Mouse (Mus musculus) thymus, postnatal 10 days (tissue): ENCODE data around the gene Aqp5.

Source experiments
- DNase-seq, 2 experiments: peaks; one replicate each; pipeline ENCODE4 v3.0.0; 2021; ENCODE audit warnings: low spot score in 2 of 2

The Aqp5 gene

DNA sequence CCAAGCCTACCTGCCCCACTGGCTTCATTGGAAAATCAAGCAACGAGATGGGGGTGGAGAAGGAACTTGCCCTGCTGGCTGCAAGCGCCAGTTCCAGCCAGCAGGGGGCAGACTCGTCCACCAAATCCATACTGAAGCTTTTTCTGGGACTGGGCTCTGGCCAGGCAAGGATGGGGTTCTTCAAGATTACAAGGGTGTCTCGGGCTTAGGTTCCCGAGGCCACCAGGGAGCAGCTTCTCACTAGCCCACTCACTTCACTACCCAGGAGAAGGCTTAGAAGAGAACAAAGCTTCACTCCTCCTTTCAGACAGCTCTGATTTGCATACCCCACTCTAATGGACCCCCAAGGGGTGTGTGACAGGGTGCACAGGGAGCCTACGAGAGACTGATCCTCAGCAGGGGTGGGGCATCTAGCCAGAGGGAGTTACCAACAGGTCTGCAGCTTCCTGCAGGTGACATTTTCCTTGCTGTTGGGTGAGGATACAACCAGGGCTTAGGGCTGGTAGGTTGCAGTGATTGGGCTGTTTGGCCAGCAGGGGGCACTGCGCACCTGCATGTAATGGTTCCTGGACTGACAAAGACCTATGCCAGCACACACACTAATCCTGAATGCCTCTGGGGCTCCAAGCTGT lies 5.6 kb downstream of the Aqp5 start:
- DNase-seq = peak; percentile 44 to 77

DNA sequence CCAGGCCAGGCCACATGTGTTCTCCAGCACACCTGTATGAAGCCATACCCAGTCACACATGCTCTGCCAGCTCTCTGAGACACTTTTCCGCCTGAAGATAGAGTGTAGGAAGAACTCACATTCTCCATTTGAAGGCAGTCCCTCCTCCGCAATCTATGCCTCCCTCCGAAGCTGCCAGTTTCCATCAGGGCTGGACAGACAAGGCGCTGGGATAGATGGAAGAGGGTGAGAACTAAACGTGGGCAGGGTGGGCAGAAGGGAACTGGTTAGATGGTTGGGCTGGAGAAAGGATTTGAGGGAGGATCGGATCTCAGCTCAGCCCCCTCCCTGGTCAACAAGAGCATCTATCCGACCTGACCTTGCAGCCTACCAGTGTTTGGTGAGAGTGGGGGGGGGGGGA lies 6.3 kb downstream of the Aqp5 start:
- DNase-seq = no peak

DNA sequence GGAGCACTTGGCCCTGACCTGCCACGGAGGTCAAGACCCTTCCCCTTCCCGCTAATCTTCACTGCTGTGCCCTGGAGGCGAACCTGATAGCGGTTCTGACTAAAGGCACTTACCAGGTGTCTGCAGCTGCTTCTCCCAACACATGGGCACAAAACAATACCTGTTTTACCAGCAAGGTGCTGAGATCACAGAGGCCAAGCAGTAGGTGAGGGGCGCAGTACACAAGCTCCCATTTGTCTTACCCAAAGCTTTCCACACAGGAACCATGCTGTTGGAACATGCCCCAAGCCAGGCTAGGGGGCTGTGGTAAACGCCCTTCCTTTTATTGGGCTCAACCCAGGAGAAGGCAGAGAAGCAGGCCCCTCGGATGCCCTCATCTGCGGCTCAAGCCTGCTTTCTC lies 7.0 kb downstream of the Aqp5 start:
- DNase-seq = no peak

DNA sequence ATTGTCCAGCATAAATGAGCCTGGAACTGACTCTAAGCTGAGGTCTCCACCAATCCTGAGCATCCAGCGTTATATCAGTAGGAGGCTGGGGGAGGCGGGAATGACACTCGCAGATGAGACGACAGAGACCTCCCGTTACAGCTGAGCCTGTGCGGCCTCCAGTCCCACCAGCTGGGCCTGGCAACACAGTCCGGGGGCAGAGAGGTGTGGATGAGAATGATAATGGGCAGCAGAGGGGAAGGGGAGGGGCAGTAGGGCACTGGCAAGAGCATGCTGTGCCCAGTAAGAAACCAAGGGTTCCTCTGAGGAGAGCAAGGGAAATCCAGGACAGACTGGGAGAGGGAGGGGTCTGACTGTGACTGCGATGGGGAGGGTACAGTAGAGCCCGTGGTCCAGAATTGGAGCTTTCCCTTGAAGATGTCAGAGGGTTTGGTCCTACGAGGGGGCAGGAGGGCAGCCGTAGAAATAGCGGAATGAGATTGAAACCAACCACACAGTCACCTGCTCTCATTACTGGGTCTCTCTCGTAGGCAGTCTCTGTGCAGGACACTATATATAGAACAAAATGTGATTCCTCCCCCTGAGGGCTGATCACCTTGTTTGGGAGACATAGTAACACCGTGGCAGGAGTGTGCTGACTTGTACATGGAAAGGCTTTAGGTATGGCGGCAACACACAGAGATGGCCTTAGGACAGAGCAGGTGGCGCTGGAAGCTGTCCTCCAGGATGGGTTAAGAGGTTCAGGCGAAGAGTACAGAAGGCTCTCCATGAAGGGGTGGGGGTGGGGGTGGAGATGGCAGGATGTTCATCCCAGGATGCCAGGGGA lies 8.9 kb downstream of the Aqp5 start:
- no peak for DNase-seq

DNA sequence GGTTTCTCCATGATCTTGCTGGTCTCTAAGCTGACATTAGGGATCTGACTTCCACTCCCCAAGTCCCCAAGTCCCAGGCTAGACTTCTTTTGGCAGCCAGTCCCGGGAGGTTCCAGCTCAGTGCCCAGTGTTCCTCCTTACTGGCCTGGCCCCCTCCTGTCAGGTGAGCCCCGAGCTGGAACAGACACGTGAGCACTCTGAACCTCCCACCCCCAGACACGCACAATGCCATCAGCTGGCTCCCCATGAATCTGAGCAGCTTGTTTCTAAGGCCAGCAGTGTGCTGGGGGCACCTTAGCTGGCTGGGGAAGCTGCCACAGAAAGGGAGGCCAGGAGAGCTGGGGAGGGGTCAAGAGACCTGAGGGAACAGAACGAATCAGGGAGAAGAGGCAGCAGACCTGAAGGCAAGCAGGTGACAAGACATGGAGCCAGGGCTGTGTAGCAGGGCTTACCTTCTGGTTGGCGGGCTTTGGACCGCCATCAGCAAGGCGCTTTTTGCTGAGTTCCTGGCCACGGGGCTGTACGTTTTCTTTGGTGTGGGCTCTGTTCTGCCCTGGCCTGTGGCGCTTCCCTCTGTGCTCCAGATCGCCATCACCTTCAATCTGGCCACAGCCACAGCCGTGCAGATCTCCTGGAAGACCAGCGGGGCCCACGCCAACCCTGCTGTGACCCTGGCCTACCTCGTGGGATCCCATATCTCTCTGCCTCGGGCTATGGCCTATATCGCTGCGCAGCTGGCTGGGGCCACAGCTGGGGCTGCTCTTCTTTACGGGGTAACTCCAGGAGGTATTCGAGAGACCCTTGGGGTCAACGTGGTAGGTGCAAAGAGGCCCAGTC lies 10.6 kb downstream of the Aqp5 start, which contains the start of gene Aqp6:
Aqp6 (plus strand) TSS at position 415 of the 837 bp plus-strand sequence.
- no peak for DNase-seq

DNA sequence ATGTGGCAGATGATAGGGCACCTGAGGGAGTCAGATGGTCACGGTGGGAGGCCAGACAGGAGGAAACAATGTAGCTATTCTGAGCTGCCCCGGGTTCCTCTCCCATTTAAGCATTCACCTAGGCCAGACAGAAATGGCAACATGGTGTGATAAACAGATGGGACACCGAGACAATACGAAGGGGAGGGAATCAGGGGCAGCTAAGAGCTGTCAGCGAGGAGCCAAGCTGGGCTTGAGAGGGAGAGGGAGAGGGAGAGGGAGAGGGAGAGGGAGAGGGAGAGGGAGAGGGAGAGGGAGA lies 11.2 kb downstream of the Aqp5 start:
- DNase-seq = no peak

DNA sequence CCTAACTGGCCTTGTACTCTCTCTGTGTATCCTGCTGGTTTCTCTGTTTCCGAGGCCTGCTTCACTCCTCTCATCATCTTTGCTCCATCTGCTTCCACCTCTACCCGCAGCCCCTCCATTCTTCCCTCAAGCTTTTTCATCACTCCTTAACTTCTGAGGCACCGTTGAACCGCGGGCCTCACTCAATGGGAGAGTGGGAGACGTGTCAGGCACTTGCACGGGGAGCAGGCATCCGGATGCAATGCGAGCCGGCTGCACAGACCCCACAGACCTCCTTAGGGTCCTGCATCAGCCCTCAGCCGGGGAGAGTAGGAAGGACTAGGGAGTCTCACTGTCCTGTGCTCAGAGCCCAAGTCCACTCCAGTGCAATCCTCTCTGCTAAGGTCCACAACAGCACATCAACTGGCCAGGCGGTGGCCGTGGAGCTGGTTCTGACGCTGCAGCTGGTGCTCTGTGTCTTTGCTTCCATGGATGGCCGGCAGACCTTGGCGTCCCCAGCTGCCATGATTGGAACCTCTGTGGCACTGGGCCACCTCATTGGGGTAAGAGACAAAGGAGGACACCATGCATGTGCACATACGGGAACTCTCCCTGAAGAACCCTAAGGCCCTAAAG lies 11.7 kb downstream of the Aqp5 start:
- no peak for DNase-seq

DNA sequence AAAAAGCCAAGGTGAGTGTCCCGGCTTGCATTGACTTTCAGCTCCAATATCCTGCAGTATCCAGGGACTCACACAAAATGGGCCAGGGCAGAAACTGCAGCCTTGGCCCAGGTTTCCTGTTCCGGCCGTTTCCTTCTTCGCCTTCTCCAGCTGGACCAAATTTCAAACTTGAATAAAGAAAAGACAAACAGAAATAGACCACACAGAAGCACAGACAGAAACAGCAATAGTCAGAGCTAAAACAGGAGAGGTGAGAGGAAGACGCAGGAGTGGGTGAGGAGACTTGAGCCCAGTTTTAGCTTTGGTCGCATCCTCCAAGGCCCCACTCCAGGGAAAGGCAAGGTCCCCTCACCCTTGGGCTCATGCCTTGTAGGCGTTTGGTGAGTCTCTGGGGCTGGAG lies 12.6 kb downstream of the Aqp5 start:
- no peak for DNase-seq

DNA sequence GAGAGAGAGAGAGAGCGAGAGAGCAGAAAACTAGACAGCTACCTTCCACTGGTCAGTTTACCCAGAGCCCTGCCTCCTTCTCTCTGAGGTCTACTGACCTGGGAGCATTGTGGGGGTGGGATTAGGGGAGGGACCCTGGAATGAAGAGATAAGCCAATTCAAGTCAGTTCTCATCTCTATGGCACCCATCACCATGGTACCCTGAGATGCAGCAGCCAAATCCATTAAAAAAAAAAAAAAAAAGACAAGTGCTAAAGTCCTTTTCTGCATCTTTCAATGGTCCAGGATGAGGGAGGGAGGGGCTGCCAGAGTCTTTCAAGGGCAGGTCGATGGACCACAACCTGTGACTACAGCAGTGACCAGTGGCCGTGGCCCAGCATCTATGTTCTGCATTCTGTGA lies 15.0 kb downstream of the Aqp5 start:
- DNase-seq = no peak

DNA sequence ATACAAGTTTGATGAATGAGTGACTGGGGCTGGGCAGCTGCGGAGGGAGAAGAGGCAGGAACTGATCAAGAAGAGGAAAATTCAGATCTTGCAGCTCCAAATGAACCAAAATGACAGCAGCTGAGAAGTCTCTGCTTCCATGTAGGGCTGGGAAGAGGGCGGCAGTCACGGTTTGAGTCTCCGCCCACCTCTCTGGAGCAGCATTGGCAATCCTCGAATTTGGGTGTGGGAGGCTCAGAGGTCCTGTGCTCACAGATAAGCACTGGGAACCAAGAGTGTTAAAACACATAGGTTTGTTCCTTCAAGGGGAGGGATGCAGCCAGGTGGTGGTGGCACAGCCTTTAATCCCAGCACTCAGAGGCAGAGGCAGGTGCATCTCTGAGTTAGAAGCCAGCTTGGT lies 15.9 kb downstream of the Aqp5 start:
- no peak for DNase-seq

DNA sequence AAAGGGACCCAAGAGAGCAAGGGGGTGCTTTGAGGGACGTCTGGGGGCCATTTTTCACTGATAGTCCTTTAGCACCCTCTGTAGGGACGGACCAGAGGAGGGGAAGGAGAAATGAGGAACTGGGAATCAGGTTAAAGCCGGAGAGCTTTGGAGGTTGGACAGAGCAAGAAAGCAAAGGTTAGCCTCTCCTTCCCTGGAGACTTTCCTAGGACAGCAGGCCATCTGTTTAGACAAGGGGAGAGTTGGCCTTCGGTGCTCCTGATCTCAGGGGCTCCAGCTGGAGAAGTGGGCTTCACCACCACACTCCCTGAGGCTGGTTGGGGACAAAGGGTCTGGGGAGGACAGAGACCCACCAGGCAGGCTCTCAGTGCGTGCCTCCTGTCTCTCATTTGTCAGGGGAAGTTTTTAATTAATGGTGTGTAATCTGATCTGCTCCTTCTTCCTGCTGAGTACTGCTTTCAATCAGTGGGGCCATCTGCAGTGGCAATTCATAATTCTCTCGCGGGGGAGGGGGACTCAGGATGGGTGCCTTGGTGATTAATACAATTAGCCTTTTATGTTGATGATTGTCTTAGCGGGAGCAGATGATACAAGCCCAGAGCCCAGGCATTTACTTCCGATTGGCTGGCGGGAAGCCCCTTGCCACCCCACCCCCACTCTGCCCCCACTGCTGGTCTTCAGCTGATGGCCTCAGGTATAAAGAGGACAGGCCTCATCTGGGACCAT lies 17.0 kb downstream of the Aqp5 start:
- no peak for DNase-seq

DNA sequence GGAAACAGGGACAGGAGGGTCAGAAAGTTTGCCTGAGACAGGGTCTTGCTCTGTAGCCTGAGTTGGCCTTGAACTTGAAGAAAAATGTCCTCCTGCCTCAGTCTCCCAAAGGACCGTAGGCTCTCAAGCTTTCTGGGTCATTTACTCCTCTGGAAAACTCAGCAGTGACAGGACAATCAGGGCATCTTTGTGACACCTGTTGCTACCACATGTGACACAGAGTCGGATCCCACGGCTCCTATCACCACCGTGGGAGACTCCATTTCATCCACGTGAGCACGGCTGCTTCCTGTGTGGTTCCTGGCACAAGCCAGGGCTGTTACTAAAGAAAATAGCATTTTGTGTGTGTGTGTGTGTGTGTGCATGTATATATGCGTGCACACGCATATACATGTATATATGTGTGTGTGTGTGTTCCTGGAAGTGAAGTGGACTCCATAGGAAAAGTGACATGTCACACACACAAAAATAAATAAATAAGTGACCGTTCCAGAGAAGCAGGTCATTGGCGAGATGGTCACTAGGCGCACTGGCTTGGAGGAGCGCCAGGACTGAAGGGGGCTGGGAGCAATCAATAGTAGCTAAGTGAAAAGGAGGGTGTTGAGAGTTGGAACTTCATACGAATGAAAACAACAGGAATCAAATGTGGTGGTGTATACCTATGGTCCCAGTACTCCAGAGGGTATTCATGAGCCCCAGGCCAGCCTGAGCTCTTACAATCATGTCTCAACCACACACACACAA lies 18.0 kb downstream of the Aqp5 start:
- DNase-seq = no peak

DNA sequence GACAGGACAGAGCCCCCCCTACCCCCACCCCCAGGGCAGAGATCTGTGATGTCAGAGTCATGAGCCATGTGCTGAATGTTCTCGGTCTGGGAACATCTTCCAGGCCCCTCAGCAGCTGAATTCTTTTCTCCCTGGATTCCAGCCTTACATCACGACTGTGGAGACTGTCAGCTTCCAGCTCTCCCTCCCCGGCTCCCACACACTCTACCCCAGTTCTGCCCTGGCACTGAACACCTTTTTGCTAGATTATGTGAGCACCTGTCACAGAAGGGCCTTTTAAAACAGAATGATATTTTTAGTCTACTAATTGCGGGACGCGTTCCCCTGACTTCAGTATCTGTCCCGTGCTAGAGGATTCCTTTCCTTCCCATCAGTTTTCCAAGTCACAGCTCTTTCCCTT lies 21.0 kb downstream of the Aqp5 start:
- no peak for DNase-seq

DNA sequence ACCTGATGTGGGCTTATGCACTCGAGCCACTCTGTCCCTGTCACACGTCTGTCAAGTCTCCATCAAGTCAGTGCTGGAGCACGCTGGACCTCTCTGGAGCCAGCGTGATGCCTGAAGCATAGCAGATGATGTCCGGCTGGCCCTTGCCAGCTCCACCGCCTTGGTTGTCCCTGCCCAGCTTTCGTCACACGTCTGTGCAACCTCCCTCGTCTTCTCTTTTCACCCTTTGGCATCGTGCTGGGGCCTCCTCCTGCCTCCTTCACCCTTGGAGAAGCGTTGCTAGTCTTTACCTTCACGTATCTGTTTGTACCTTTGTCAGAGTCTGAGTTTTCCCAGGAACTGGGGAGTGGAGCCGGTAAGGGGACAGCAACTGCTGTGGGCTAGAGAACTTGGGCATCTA lies 23.7 kb downstream of the Aqp5 start:
- no peak for DNase-seq

DNA sequence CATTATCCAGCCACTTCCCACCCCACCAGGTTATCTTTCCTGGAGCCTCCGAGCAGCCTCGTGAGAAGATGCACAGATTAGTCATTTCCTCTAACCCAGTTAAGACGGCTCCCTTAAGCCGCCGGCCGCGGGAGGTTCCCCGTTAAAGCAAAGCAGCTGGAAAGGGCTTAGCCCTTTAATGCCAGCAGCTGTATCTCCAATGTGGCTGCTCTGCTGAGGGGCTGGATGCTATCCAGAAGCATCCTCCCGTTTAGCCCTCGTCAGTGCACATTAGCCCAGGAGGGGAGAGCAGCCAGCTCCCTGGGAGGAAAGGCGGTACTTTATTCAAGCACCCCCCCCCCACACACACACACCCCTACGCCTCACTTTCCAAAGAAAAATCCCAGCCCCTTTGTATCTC lies 24.2 kb downstream of the Aqp5 start:
- DNase-seq = no peak

DNA sequence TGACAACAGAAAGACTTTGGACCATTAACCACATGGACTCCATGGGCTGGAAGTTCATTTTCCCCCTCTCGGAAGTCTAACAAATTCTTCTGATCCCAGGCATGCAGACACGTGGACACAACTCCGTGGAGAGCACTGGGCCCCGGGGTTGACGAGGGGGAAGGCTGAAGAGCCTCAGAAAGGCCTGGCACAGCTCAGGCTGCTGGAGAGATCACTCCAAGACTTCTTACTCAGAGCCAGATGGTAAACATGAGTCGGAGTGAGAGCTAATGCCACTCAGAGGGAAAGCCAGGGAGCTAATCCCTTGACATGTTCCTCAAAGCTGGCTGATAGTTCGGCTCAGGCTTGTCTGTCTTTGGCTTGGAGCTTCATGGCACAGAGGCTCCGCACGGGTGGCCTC lies 24.7 kb downstream of the Aqp5 start:
- DNase-seq = no peak

DNA sequence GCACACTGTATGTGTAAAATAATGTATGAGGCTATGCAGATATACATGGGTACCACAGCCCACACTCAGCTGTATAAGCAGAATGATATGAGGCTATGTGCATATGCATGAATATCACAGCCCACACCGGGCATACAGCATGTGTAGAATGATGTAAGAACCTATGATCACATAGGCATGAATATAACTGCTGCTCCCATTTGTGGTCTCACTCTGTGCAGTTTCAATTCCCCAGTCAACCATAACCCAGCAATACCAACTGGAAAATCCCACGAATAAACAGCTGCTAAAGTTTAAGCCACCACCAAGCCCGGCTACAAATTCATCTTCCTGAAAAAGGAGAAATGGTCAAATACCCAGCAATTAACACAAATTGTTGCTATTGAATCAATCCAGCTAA lies 28.0 kb downstream of the Aqp5 start:
- no peak for DNase-seq

DNA sequence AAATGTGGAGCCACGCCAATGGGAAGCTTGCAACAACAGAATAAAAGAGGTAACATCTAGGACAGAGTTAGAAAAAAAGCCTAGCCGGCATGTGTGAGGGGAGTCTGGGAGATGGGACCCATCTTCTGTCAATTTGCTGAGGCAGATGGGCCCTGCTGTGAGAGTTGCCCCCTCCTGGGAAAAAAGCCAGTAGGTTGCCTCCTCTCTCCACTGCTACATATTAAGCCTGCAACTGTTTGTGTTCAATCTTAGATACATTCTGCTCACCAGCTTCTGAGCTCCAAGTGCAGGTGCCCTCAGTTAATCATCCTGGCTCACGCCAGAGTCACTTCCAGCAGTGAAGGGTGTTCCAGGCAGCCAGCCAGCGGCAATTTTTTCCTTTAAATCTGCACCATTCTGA lies 29.2 kb downstream of the Aqp5 start:
- DNase-seq = no peak

DNA sequence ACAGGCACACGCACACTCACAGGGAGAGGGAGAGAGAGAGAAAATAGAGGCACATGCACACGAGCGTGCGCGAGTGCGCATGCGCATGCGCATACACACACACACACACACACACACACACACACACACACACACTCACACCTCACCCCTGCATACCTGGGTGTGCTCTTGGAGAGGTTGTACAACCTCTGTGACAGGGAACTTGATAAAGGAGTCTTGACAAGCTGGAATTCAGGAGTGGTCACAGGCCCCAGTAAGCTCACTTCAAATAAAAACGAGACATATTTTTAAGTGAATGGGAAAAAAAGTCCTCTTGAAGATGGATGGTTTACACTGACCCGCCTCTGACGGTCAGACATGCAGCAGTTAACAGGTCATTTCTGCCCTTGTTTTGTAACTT lies 31.5 kb downstream of the Aqp5 start:
- DNase-seq = no peak

DNA sequence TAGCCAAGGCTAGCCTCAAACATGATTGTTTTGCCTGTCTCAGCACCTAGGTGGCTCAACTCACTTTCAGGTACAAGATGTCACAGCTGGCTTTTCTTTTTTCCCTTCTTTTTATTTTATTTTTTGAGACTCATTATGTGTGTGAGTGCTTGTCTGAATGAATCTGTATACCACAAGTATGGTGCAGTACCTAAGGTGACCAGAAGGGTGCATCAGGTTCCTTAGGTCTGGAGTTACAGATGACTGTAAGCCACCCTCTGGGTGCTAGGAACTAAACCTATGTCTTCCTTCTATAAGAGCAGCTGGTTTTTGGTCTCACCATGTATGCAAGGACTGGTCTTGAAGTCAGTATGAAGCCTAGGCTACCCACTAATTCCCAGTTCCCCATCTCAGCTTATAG lies 41.0 kb downstream of the Aqp5 start:
- DNase-seq = no peak

DNA sequence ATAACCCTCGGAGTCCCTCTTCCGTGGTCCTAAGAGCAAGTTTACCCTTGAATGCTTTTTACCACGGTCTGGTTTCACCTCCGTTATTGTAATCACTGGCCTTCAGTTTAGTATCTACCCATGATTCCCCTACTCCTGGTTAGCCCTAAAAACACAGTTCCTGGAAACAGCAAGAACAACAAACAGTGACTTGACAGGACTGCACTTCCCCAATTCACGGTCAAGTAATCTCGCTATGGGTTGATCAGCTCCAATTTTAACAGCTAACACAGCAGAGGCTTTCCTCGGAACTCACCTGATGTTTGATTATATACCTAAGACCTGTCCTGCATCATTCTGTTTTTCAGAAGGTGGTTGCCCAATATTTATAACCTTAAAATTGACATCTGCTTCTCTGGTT lies 44.1 kb downstream of the Aqp5 start:
- DNase-seq = no peak
